Mouse (Mus musculus): ENCODE data around the gene Pfdn6. TPM values are rescaled to one million over a fixed set of nuclear protein-coding genes. Genes with fewer than 3 reads are reported as not detected.

Pfdn6 gene
- 119 and 140 TPM in 2 replicates for polyA plus RNA-seq (2012; rRNA removed)

GRCm38 (mm10) chr17:33940206-33940805 is at the start of gene Pfdn6, which contains the start of gene Wdr46:
TSS of gene Pfdn6 (minus strand) at chr17:33940343.
TSS of gene Wdr46 (plus strand) at chr17:33940660.

GRCm38 (mm10) chr17:33955555-33956214 is 15.5 kb upstream of the Pfdn6 start, which contains the start of the genes Vps52 and Rps18:
TSS of gene Vps52 (plus strand) at chr17:33955812.
TSS of gene Rps18 (minus strand) at chr17:33956001.

GRCm38 (mm10) chr17:33951021-33951946 is 11.1 kb upstream of the Pfdn6 start, which contains the start of gene B3galt4:
TSS of gene B3galt4 (minus strand) at chr17:33951488.

GRCm38 (mm10) chr17:33929371-33930279 is 10.5 kb downstream of the Pfdn6 start, which contains the start of gene Rgl2:
TSS of gene Rgl2 (plus strand) at chr17:33929543.

GRCm38 (mm10) chr17:33915671-33916250 is 24.4 kb downstream of the Pfdn6 start, which contains the start of the genes Tapbp and Zbtb22:
TSS of gene Tapbp (plus strand) at chr17:33915899.
TSS of gene Zbtb22 (plus strand) at chr17:33915904.

GRCm38 (mm10) chr17:33909077-33909868 is 30.9 kb downstream of the Pfdn6 start, which contains the start of gene Daxx:
TSS of gene Daxx (plus strand) at chr17:33909414.

GRCm38 (mm10) chr17:33904835-33905234 is 35.3 kb downstream of the Pfdn6 start, which contains the start of gene Platr17:
TSS of gene Platr17 (plus strand) at chr17:33905135.

GRCm38 (mm10) chr17:33890533-33891059 is 49.5 kb downstream of the Pfdn6 start, which contains the start of gene Kifc1:
TSS of gene Kifc1 (minus strand) at chr17:33890661.

Other genes with a start within 250 kb of the Pfdn6 start
- 35.1 and 48.1 TPM in 2 replicates for gene March2, start 221.7 kb downstream of the Pfdn6 start, polyA plus RNA-seq (2012; rRNA removed)
- gene Rab11b, start 179.8 kb downstream of the Pfdn6 start, polyA plus RNA-seq (2012; rRNA removed) = 229 and 347 TPM in 2 replicates
- 9.9 and 15.8 TPM in 2 replicates for gene Angptl4, start 158.5 kb downstream of the Pfdn6 start, polyA plus RNA-seq (2012; rRNA removed)
- 26.6 and 36.0 TPM in 2 replicates for gene Kank3, start 129.8 kb downstream of the Pfdn6 start, polyA plus RNA-seq (2012; rRNA removed)
- gene Rps28, start 115.8 kb downstream of the Pfdn6 start, polyA plus RNA-seq (2012; rRNA removed) = 1,507 and 1,646 TPM in 2 replicates
- 204 and 305 TPM in 2 replicates for gene Ndufa7, start 115.8 kb downstream of the Pfdn6 start, polyA plus RNA-seq (2012; rRNA removed)
- gene Cd320, start 97.3 kb downstream of the Pfdn6 start, polyA plus RNA-seq (2012; rRNA removed) = 44.5 and 53.5 TPM in 2 replicates
- gene Gm7029, start 66.5 kb downstream of the Pfdn6 start, polyA plus RNA-seq (2012; rRNA removed) = not detected in 2 replicates
- 69.2 and 101 TPM in 2 replicates for gene Kifc1, start 49.7 kb downstream of the Pfdn6 start, polyA plus RNA-seq (2012; rRNA removed)
- 0.31 and 0.34 TPM in 2 replicates for gene Platr17, start 35.2 kb downstream of the Pfdn6 start, polyA plus RNA-seq (2012; rRNA removed)
- 44.9 and 59.5 TPM in 2 replicates for gene Daxx, start 30.9 kb downstream of the Pfdn6 start, polyA plus RNA-seq (2012; rRNA removed)
- 10.9 and 14.0 TPM in 2 replicates for gene Tapbp, start 24.4 kb downstream of the Pfdn6 start, polyA plus RNA-seq (2012; rRNA removed)
- 29.6 and 32.9 TPM in 2 replicates for gene Zbtb22, start 24.4 kb downstream of the Pfdn6 start, polyA plus RNA-seq (2012; rRNA removed)
- gene Rgl2, start 10.8 kb downstream of the Pfdn6 start, polyA plus RNA-seq (2012; rRNA removed) = 130 and 228 TPM in 2 replicates
- gene Wdr46, start 317 bp upstream of the Pfdn6 start, polyA plus RNA-seq (2012; rRNA removed) = 32.1 and 46.5 TPM in 2 replicates
- gene B3galt4, start 11.1 kb upstream of the Pfdn6 start, polyA plus RNA-seq (2012; rRNA removed) = 4.3 and 4.7 TPM in 2 replicates
- gene Vps52, start 15.5 kb upstream of the Pfdn6 start, polyA plus RNA-seq (2012; rRNA removed) = 44.6 and 48.5 TPM in 2 replicates
- gene Rps18, start 15.7 kb upstream of the Pfdn6 start, polyA plus RNA-seq (2012; rRNA removed) = 1,239 and 1,610 TPM in 2 replicates
- 26.7 and 37.4 TPM in 2 replicates for gene H2-K1, start 60.0 kb upstream of the Pfdn6 start, polyA plus RNA-seq (2012; rRNA removed)
- 55.3 and 116 TPM in 2 replicates for gene Ring1, start 84.3 kb upstream of the Pfdn6 start, polyA plus RNA-seq (2012; rRNA removed)
- gene H2-Ke6, start 87.7 kb upstream of the Pfdn6 start, polyA plus RNA-seq (2012; rRNA removed) = 96.6 and 160 TPM in 2 replicates
- gene Slc39a7, start 91.3 kb upstream of the Pfdn6 start, polyA plus RNA-seq (2012; rRNA removed) = 118 and 126 TPM in 2 replicates
- gene Rxrb, start 91.5 kb upstream of the Pfdn6 start, polyA plus RNA-seq (2012; rRNA removed) = 70.8 and 149 TPM in 2 replicates
- gene Col11a2, start 99.1 kb upstream of the Pfdn6 start, polyA plus RNA-seq (2012; rRNA removed) = 7.9 and 11.4 TPM in 2 replicates
- gene H2-Oa, start 152.0 kb upstream of the Pfdn6 start, polyA plus RNA-seq (2012; rRNA removed) = 0.30 and 0.45 TPM in 2 replicates
- 5.2 and 6.9 TPM in 2 replicates for gene H2-DMa, start 179.2 kb upstream of the Pfdn6 start, polyA plus RNA-seq (2012; rRNA removed)
- 188 and 203 TPM in 2 replicates for gene Brd2, start 182.3 kb upstream of the Pfdn6 start, polyA plus RNA-seq (2012; rRNA removed)
- 0.04 and 0.15 TPM in 2 replicates for gene H2-DMb2, start 203.0 kb upstream of the Pfdn6 start, polyA plus RNA-seq (2012; rRNA removed)
- 0.34 and 0.46 TPM in 2 replicates for gene H2-DMb1, start 212.7 kb upstream of the Pfdn6 start, polyA plus RNA-seq (2012; rRNA removed)
- gene Tap1, start 247.2 kb upstream of the Pfdn6 start, polyA plus RNA-seq (2012; rRNA removed) = 0.89 and 1.6 TPM in 2 replicates
- gene Psmb9, start 247.4 kb upstream of the Pfdn6 start, polyA plus RNA-seq (2012; rRNA removed) = 0.78 and 0.89 TPM in 2 replicates